19 mouse cellular contexts compared by ENCODE assay signal in the genomic region with DNA sequence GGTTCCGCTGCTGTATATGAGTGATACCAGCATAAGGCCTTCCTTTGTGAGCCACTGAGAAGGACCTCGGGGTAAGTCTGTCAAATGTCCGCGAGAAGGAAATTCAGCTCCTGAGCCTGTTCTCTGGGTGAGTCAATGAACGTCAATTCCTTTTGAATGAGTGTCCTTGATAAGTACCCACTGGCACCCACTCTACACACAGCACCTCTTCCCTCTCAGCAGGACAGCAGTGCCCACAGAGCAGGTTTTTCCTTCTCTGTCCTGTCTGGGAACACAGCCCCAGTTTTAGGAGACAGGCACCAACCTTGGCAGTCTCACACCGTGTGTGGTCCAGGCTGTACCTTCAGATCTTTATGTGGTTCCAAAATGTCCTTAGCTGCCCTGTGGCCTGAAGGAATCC. TPM values are rescaled to one million over a fixed set of nuclear protein-coding genes. Genes with fewer than 3 reads are reported as not detected.
"Had no signal": no experiment of that assay in that cellular context is flagged by ENCODE, and none has a peak within 500 bp of the region (broad histone marks: within the 10 kb centered on the region; RNA-seq: fewer than 3 reads in every experiment).

No protein-coding gene starts in this region.

- ATAC-seq: liver, postnatal 0 days had no signal

- H3K36me3 ChIP-seq: limb, embryonic 12.5 days; limb, embryonic 15.5 days had no signal

- H3K9ac ChIP-seq: limb, embryonic 12.5 days; limb, embryonic 15.5 days; liver, embryonic 14.5 days; liver, postnatal 0 days; lung, embryonic 14.5 days had no signal

- DNase-seq: kidney, postnatal 36 days; layer of hippocampus, postnatal 36 days; left cerebral cortex, postnatal 4 days; liver, postnatal 0 days; lung, embryonic 14.5 days; lung, postnatal 10 days; midbrain, embryonic 14.5 days; thymus, adult 18-20 months; thymus, postnatal 36 days had no signal

- H3K27me3 ChIP-seq: limb, embryonic 15.5 days had no signal

- H3K4me2 ChIP-seq: limb, embryonic 12.5 days; limb, embryonic 15.5 days; liver, embryonic 11.5 days; lung, embryonic 14.5 days; midbrain, embryonic 11.5 days had no signal

- H3K27ac ChIP-seq: kidney, postnatal 0 days; left cerebral cortex, adult 2 months; limb, embryonic 12.5 days; limb, embryonic 15.5 days; liver, embryonic 14.5 days had no signal

- H3K9me3 ChIP-seq: limb, embryonic 12.5 days; limb, embryonic 15.5 days had no signal

- H3K4me3 ChIP-seq: left cerebral cortex, adult 2 months; limb, embryonic 12.5 days; limb, embryonic 15.5 days had no signal

RNA-seq across cellular contexts. Expression of gene Trim67, which starts 39.0 kb away (rescaled TPM):
- total RNA-seq: megakaryocyte progenitor cell, adult 5-6 weeks; megakaryocyte-erythroid progenitor cell, adult 5-6 weeks had no signal
- polyA plus RNA-seq: spleen, adult 2 months had no signal
